Comparison of ENCODE assay signal across 8 mouse cellular contexts in genomic region chr2:135957689-135958088, GRCm38 (mm10).
DNase-seq lines count a peak whose midpoint lies in the region; ATAC-seq and TF ChIP-seq lines count a peak whose summit lies in the region.

No protein-coding gene starts in this region.

- no peak for TF ChIP-seq EP300 in ES-Bruce4 (IDR thresholded peaks at IDR 0.05; ENCODE audit: insufficient read depth, low read depth, low read length)

- no peaks in the 10 kb centered on the region for H3K36me3 ChIP-seq in ES-Bruce4 (ENCODE audit: control insufficient read depth, insufficient read depth, low read length, poor library complexity, severe bottlenecking)
- H3K36me3 ChIP-seq in kidney, postnatal 0 days (ENCODE audit: insufficient read depth, low read length) = no peaks in the 10 kb centered on the region
- no peaks in the 10 kb centered on the region for H3K36me3 ChIP-seq in liver, embryonic 11.5 days (ENCODE audit: control insufficient read depth, insufficient read depth, low read length)
- H3K36me3 ChIP-seq in thymus, adult 2 months (ENCODE audit: control insufficient read depth, insufficient read depth, low read length) = no peaks in the 10 kb centered on the region

- WGBS in kidney, postnatal 0 days = 22% methylated on average over 7 of the region's 7 CpGs
- 39% methylated on average over 7 of the region's 7 CpGs for WGBS in liver, embryonic 11.5 days
- 44% methylated on average over 7 of the region's 7 CpGs for WGBS in thymus, adult 2 months

- 0 out of 2 replicates have a peak, but pooled peaks have one; percentile 60 for ATAC-seq in kidney, postnatal 0 days (replicated peaks; ENCODE audit: low FRiP score, low read depth)
- peak; percentile 43 for ATAC-seq in liver, embryonic 11.5 days (replicated peaks; ENCODE audit: low FRiP score)

- H3K9ac ChIP-seq in ES-Bruce4 (ENCODE audit: low read depth, poor library complexity, severe bottlenecking) = no peak overlapping the region
- no peak overlapping the region for H3K9ac ChIP-seq in kidney, postnatal 0 days (ENCODE audit: low read depth, low read length)
- H3K9ac ChIP-seq in liver, embryonic 11.5 days (ENCODE audit: low read depth, low read length) = no peak overlapping the region

- DNase-seq in adrenal gland, postnatal 14 days = peak; percentile 70
- DNase-seq in embryo, embryonic 9.5 days (ENCODE audit: extremely low spot score) = peak; percentile 56
- peak; percentile 19 to 24 for DNase-seq in heart, adult 9 months (ENCODE audit: low spot score in 2 of 2)
- peak; percentile 81 for DNase-seq in kidney, postnatal 0 days (ENCODE audit: low spot score)
- peak; percentile 53 for DNase-seq in liver, embryonic 11.5 days (ENCODE audit: low spot score)
- DNase-seq in neural tube, embryonic 10.5 days (ENCODE audit: extremely low spot score, low spot score) = peak; percentile 72
- peak; percentile 47 for DNase-seq in thymus, adult 2 months

- H3K4me1 ChIP-seq in ES-Bruce4 (ENCODE audit: control insufficient read depth, insufficient read depth, low read length) = no peaks in the 10 kb centered on the region
- no peaks in the 10 kb centered on the region for H3K4me1 ChIP-seq in kidney, postnatal 0 days (replicated peaks; ENCODE audit: insufficient read depth, low read length)
- H3K4me1 ChIP-seq in liver, embryonic 11.5 days (replicated peaks; ENCODE audit: control insufficient read depth, insufficient read depth, low read length) = no peaks in the 10 kb centered on the region
- no peaks in the 10 kb centered on the region for H3K4me1 ChIP-seq in thymus, adult 2 months (replicated peaks; ENCODE audit: control insufficient read depth, insufficient read depth, low read length)

- no peaks in the 10 kb centered on the region for H3K27me3 ChIP-seq in ES-Bruce4 (ENCODE audit: control insufficient read depth, insufficient read depth, low read length, poor library complexity, severe bottlenecking)
- H3K27me3 ChIP-seq in kidney, postnatal 0 days (ENCODE audit: insufficient read depth, low read length) = no peaks in the 10 kb centered on the region
- H3K27me3 ChIP-seq in liver, embryonic 11.5 days (replicated peaks; ENCODE audit: control insufficient read depth, insufficient read depth, low read length) = no peaks in the 10 kb centered on the region
- no peaks in the 10 kb centered on the region for H3K27me3 ChIP-seq in thymus, adult 2 months (ENCODE audit: control insufficient read depth, insufficient read depth, low read length)

- H3K9me3 ChIP-seq in ES-Bruce4 (replicated peaks; ENCODE audit: control insufficient read depth, insufficient read depth, low read length, poor library complexity, severe bottlenecking) = no peaks in the 10 kb centered on the region
- H3K9me3 ChIP-seq in kidney, postnatal 0 days (replicated peaks; ENCODE audit: low read length) = no peaks in the 10 kb centered on the region
- H3K9me3 ChIP-seq in liver, embryonic 11.5 days (ENCODE audit: control insufficient read depth, low read length) = no peaks in the 10 kb centered on the region

- TF ChIP-seq POLR2A in ES-Bruce4 (IDR thresholded peaks at IDR 0.05; ENCODE audit: insufficient read depth, low read length) = no peak
- TF ChIP-seq POLR2A in thymus, adult 2 months (IDR thresholded peaks at IDR 0.05; ENCODE audit: control insufficient read depth, extremely low read depth, insufficient read depth, low read length, poor library complexity) = no peak

- peak; percentile 84 for TF ChIP-seq CTCF in ES-Bruce4 (IDR thresholded peaks at IDR 0.05; ENCODE audit: low read depth, low read length)
- peak; percentile 96 for TF ChIP-seq CTCF in kidney, postnatal 0 days (IDR thresholded peaks at IDR 0.05; ENCODE audit: low read depth)
- TF ChIP-seq CTCF in thymus, adult 2 months (IDR thresholded peaks at IDR 0.05; ENCODE audit: borderline replicate concordance, control insufficient read depth, extremely low read depth, insufficient read depth, low read length, poor library complexity) = peak; percentile 76; the same call in 1 of the 2 replicates

- no peak overlapping the region for H3K4me3 ChIP-seq in ES-Bruce4 (ENCODE audit: low read depth, low read length)
- H3K4me3 ChIP-seq in kidney, postnatal 0 days (replicated peaks; ENCODE audit: low read depth, low read length) = no peak overlapping the region
- no peak overlapping the region for H3K4me3 ChIP-seq in liver, embryonic 11.5 days (ENCODE audit: low read depth, low read length)
- no peak overlapping the region for H3K4me3 ChIP-seq in thymus, adult 2 months (ENCODE audit: control insufficient read depth, insufficient read depth, low read length)

- H3K4me2 ChIP-seq in kidney, postnatal 0 days (ENCODE audit: low read length) = no peak overlapping the region
- H3K4me2 ChIP-seq in liver, embryonic 11.5 days = no peak overlapping the region

- no peak overlapping the region for H3K27ac ChIP-seq in ES-Bruce4 (ENCODE audit: insufficient read depth, low read length)
- H3K27ac ChIP-seq in kidney, postnatal 0 days = no peak overlapping the region
- no peak overlapping the region for H3K27ac ChIP-seq in liver, embryonic 11.5 days (ENCODE audit: low read depth, low read length)
- H3K27ac ChIP-seq in thymus, adult 2 months (ENCODE audit: control insufficient read depth, insufficient read depth, low read length) = no peak overlapping the region

Comparison
In these comparisons a context has a peak if more than half of its experiments do, and no peak if none do; other contexts are left out.
1. DNase-seq: peak in every context shown above with its lines; median percentile 81 in kidney, postnatal 0 days; 72 in neural tube, embryonic 10.5 days; 70 in adrenal gland, postnatal 14 days; 56 in embryo, embryonic 9.5 days; 53 in liver, embryonic 11.5 days; 47 in thymus, adult 2 months; 22 in heart, adult 9 months.